Mouse (Mus musculus): ENCODE measurements at regions not wholly inside any gene's neighbourhood (a gene's known extent, or its start where the extent isn't known, plus 50 kb on each side); places are given as distances from the start of the nearest gene placed in this dataset.

DNA sequence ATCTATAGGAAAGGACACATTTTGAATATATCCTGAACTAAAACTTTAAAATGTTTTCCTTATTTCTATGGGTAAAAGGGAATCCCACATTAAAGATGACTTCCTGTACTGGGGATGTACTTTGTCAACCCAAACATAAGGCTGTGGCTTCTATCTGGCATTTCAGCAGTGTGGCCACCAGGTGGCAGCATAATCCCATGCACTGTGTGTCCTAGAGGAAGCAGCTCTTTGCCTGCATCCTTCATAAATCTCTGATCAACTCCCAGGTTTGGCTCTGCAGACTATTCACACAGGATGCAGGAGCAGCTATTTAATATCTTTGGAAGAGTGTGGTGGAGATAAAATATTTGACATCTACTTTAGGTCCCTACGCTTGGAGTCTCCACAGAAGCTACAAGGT lies 59.1 kb downstream of the Bmp15 start:
- DNase-seq (ENCODE audit: low spot score in 2 of 2): peak; percentile 26 to 64

GRCm38 (mm10) chrX:6258523-6258922 lies 62.0 kb downstream of the Bmp15 start:
- DNase-seq (ENCODE audit: low spot score in 2 of 2): peak; percentile 7 to 9

DNA sequence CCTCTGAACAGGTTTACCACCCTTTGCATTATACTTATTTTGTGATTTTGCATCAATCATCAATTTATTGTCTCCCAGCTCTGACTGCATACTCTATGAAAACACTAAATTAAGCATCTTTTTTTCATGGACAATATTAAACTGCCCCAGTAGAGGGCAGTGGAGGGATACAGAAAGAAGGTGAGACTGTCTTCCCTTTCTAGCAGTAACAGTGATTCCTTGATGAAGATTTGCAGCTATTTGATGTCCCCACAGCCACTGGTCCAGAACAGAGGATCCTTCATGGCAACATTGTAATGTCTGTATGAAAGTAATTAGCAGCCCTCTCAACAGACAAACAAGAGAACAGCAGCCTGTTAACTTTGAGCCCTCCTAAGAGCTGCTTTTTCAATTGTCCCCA lies 66.5 kb downstream of the Bmp15 start:
- no peak for DNase-seq (ENCODE audit: low spot score in 2 of 2)

- no peak for DNase-seq (ENCODE audit: low spot score in 2 of 2)
These were observed 67.6 kb downstream of the Bmp15 start for GRCm38 (mm10) chrX:6252873-6253272.
